Mouse (Mus musculus): ENCODE data around the gene Fbp2. TPM values are rescaled to one million over a fixed set of nuclear protein-coding genes. Genes with fewer than 3 reads are reported as not detected.

Gene Fbp2
- polyA plus RNA-seq (2012; rRNA removed), result 0.02 and 0.11 TPM in 2 replicates
- not detected in 2 replicates for polyA plus RNA-seq (2014; fragmentation: Nextera tagmentation; extraction: Ambion mirVana)

- Histone ChIP-seq H3K9me3 (ENCODE audit: control insufficient read depth, low read length) (no peaks in the 10 kb centered on the region), H3K27ac (no peak within 1 kb of the TSS), H3K4me3 (ENCODE audit: insufficient read depth in 1 of 2, low read depth in 2 of 2, low read length in 2 of 2) (no peak within 1 kb of the TSS), H3K36me3 (replicated peaks; ENCODE audit: control insufficient read depth, insufficient read depth, low read depth) (no peaks in the 10 kb centered on the region), H3K27me3 (ENCODE audit: control insufficient read depth, insufficient read depth, low read length) (no peaks in the 10 kb centered on the region), H3K4me1 (replicated peaks; ENCODE audit: control insufficient read depth in 2 of 2, insufficient read depth in 2 of 2, low read length in 1 of 2) (no peaks in the 10 kb centered on the region; a peak in 1 of 4 replicates), H3K4me2 (ENCODE audit: low read depth) (no peak within 1 kb of the TSS), H3K9ac (replicated peaks) (no peak within 1 kb of the TSS)
- no peak for DNase-seq (ENCODE audit: low read depth in 3 of 3, low spot score in 3 of 3)
- ATAC-seq (ENCODE audit: insufficient read depth), result no peak
- 64% methylated on average over 21 of the region's 21 CpGs for WGBS (ENCODE audit: insufficient replicate concordance)
- TF ChIP-seq EP300 (IDR thresholded peaks at IDR 0.05; ENCODE audit: low read depth), result no peak
Measured at GRCm38 (mm10) chr13:62857941-62858915, at the start of gene Fbp2. Gene Fbp2 (minus strand): TSS chr13:62858422.

GRCm38 (mm10) chr13:62907527-62908162 lies 49.4 kb upstream of the Fbp2 start:
- no peaks in the 10 kb centered on the region for H3K27me3 ChIP-seq (ENCODE audit: control insufficient read depth, insufficient read depth, low read length)
- H3K4me2 ChIP-seq (ENCODE audit: low read depth), result no peak overlapping the region
- no peak for DNase-seq (ENCODE audit: low read depth in 3 of 3, low spot score in 3 of 3)
- peaks cover 31 to 39% of the 10 kb centered on the region in 2 experiments for H3K4me1 ChIP-seq (replicated peaks; ENCODE audit: control insufficient read depth in 2 of 2, insufficient read depth in 2 of 2, low read length in 1 of 2)
- TF ChIP-seq EP300 (IDR thresholded peaks at IDR 0.05; ENCODE audit: low read depth), result no peak
- TF ChIP-seq CTCF (IDR thresholded peaks at IDR 0.05; ENCODE audit: low read depth), result no peak
- no peak overlapping the region for H3K4me3 ChIP-seq (ENCODE audit: insufficient read depth in 1 of 2, low read depth in 2 of 2, low read length in 2 of 2)
- H3K27ac ChIP-seq, result no peak overlapping the region
- no peaks in the 10 kb centered on the region for H3K9me3 ChIP-seq (ENCODE audit: control insufficient read depth, low read length)
- no peaks in the 10 kb centered on the region for H3K36me3 ChIP-seq (replicated peaks; ENCODE audit: control insufficient read depth, insufficient read depth, low read depth)
- no peak overlapping the region for H3K9ac ChIP-seq (replicated peaks)
- 74% methylated on average over 14 of the region's 14 CpGs for WGBS (ENCODE audit: insufficient replicate concordance)
- no peak for ATAC-seq (ENCODE audit: insufficient read depth)

- Histone ChIP-seq H3K4me2 (ENCODE audit: low read depth) (no peak overlapping the region), H3K27ac (no peak overlapping the region), H3K9me3 (ENCODE audit: control insufficient read depth, low read length) (no peaks in the 10 kb centered on the region), H3K4me1 (replicated peaks; ENCODE audit: control insufficient read depth in 2 of 2, insufficient read depth in 2 of 2, low read length in 1 of 2) (no peaks in the 10 kb centered on the region), H3K27me3 (ENCODE audit: control insufficient read depth, insufficient read depth, low read length) (no peaks in the 10 kb centered on the region), H3K4me3 (ENCODE audit: insufficient read depth in 1 of 2, low read depth in 2 of 2, low read length in 2 of 2) (no peak overlapping the region), H3K36me3 (replicated peaks; ENCODE audit: control insufficient read depth, insufficient read depth, low read depth) (no peaks in the 10 kb centered on the region), H3K9ac (replicated peaks) (no peak overlapping the region)
- ATAC-seq (ENCODE audit: insufficient read depth) (no peak), DNase-seq (ENCODE audit: low read depth in 3 of 3, low spot score in 3 of 3) (no peak)
- no peak for TF ChIP-seq CTCF (IDR thresholded peaks at IDR 0.05; ENCODE audit: low read depth)
- no peak for TF ChIP-seq EP300 (IDR thresholded peaks at IDR 0.05; ENCODE audit: low read depth)
Measured at GRCm38 (mm10) chr13:62901139-62901538, 42.9 kb upstream of the Fbp2 start.

GRCm38 (mm10) chr13:62897927-62898646 lies 39.9 kb upstream of the Fbp2 start:
- TF ChIP-seq EP300 (IDR thresholded peaks at IDR 0.05; ENCODE audit: low read depth), result no peak
- Histone ChIP-seq H3K4me2 (ENCODE audit: low read depth) (no peak overlapping the region), H3K9ac (replicated peaks) (no peak overlapping the region), H3K4me3 (ENCODE audit: insufficient read depth in 1 of 2, low read depth in 2 of 2, low read length in 2 of 2) (no peak overlapping the region), H3K9me3 (ENCODE audit: control insufficient read depth, low read length) (no peaks in the 10 kb centered on the region), H3K36me3 (replicated peaks; ENCODE audit: control insufficient read depth, insufficient read depth, low read depth) (no peaks in the 10 kb centered on the region), H3K4me1 (replicated peaks; ENCODE audit: control insufficient read depth in 2 of 2, insufficient read depth in 2 of 2, low read length in 1 of 2) (0 out of 4 replicates have a peak, but pooled peaks cover 0 to 2% of the 10 kb centered on the region in 2 experiments), H3K27me3 (ENCODE audit: control insufficient read depth, insufficient read depth, low read length) (no peaks in the 10 kb centered on the region), H3K27ac (no peak overlapping the region)
- no peak for ATAC-seq (ENCODE audit: insufficient read depth)
- no peak for DNase-seq (ENCODE audit: low read depth in 3 of 3, low spot score in 3 of 3)
- WGBS (ENCODE audit: insufficient replicate concordance), result 66% methylated on average over 4 of the region's 4 CpGs
